Mouse (Mus musculus) forebrain, embryonic 14.5 days (tissue): ENCODE results near the gene Ano6. TPM values are rescaled to one million over a fixed set of nuclear protein-coding genes. Genes with fewer than 3 reads are reported as not detected.

Experiments used
- ATAC-seq: fragments of 200-750 bp; cut with Nextera tagmentation; 2 replicates; pipeline ENCODE4 v1.8.0; 2017; ENCODE audit warnings: mild to moderate bottlenecking, moderate library complexity
- DNase-seq: peaks from one replicate; pipeline ENCODE4 v3.0.0-alpha.2; 2015; ENCODE audit warnings: low spot score
- H3K27ac ChIP-seq: fragments of 300-500 bp; sonication (generic); 2 replicates; pipeline ENCODE4 v1.5.1; 2014; ENCODE audit warnings: low read depth, mild to moderate bottlenecking, control low read depth, low read length, moderate library complexity
- H3K27me3 ChIP-seq: fragments of 300-500 bp; sonication (generic); replicated peaks from 2 replicates; pipeline ENCODE4 v1.6.1; 2014; ENCODE audit warnings: low read length, control low read depth, mixed read lengths; ENCODE audit not compliant: control insufficient read depth, insufficient read depth
- H3K36me3 ChIP-seq: fragments of 300-500 bp; sonication (generic); 2 replicates; pipeline ENCODE4 v1.6.1; 2014; ENCODE audit warnings: low read length, control low read depth; ENCODE audit not compliant: control insufficient read depth, insufficient read depth
- H3K4me1 ChIP-seq: fragments of 300-500 bp; sonication (generic); 2 replicates; pipeline ENCODE4 v1.6.1; 2014; ENCODE audit warnings: antibody characterized with exemption, low read length, control low read depth; ENCODE audit not compliant: control insufficient read depth, insufficient read depth
- H3K4me2 ChIP-seq: fragments of 300-500 bp; sonication (generic); 2 replicates; pipeline ENCODE4 v1.6.1; 2014; ENCODE audit warnings: mild to moderate bottlenecking, control low read depth, low read length
- H3K4me3 ChIP-seq: fragments of 300-500 bp; sonication (generic); 2 replicates; pipeline ENCODE4 v1.5.1; 2014; ENCODE audit warnings: low read depth, low read length, control low read depth
- H3K9ac ChIP-seq: fragments of 300-500 bp; sonication (generic); 2 replicates; pipeline ENCODE4 v1.6.1; 2014; ENCODE audit warnings: mild to moderate bottlenecking, low read length, control low read depth, moderate library complexity
- H3K9me3 ChIP-seq: fragments of 300-500 bp; sonication (generic); replicated peaks from 2 replicates; pipeline ENCODE4 v1.6.1; 2016; ENCODE audit warnings: low read length, control low read depth, mixed read lengths; ENCODE audit not compliant: control insufficient read depth
- WGBS: fragments of 180-500 bp; shearing (Covaris S2); extraction: QIAGEN DNeasy Blood & Tissue Kit; methylation state at CpG from one replicate; pipeline ENCODE4 v1.1.7; 2014; 5-methylcytosine and 5-hydroxymethylcytosine counted together
- polyA plus RNA-seq: library from polyadenylated mRNA; unstranded; fragments of >200 nt; fragmentation: Nextera tagmentation; extraction: Ambion mirVana; gene quantifications from 2 replicates; pipeline ENCODE4 v1.2.1, GENCODE M21; 2014

Gene Ano6
- polyA plus RNA-seq, 1 experiment from 2014 or later = 14.6 TPM

GRCm38 (mm10) chr15:95751832-95752676 is 38.6 kb upstream of the Ano6 start:
- WGBS = 88% methylated on average over 8 of the region's 8 CpGs
- no peak for DNase-seq
- Histone ChIP-seq H3K27ac (no peak overlapping the region), H3K27me3 (no peaks in the 10 kb centered on the region), H3K4me3 (no peak overlapping the region), H3K4me2 (no peak overlapping the region), H3K4me1 (no peaks in the 10 kb centered on the region), H3K9ac (no peak overlapping the region), H3K9me3 (no peaks in the 10 kb centered on the region), H3K36me3 (no peaks in the 10 kb centered on the region)
- no peak for ATAC-seq

GRCm38 (mm10) chr15:95752677-95753019 is 38.0 kb upstream of the Ano6 start:
- Histone ChIP-seq H3K4me2 (no peak overlapping the region), H3K4me3 (no peak overlapping the region), H3K4me1 (no peaks in the 10 kb centered on the region), H3K27me3 (no peaks in the 10 kb centered on the region), H3K9ac (no peak overlapping the region), H3K27ac (no peak overlapping the region), H3K36me3 (no peaks in the 10 kb centered on the region), H3K9me3 (no peaks in the 10 kb centered on the region)
- ATAC-seq = no peak
- 91% methylated on average over 5 of the region's 5 CpGs for WGBS
- DNase-seq = no peak

GRCm38 (mm10) chr15:95753031-95753430 is 37.6 kb upstream of the Ano6 start:
- Histone ChIP-seq H3K4me2 (no peak overlapping the region), H3K36me3 (no peaks in the 10 kb centered on the region), H3K27ac (no peak overlapping the region), H3K9me3 (no peaks in the 10 kb centered on the region), H3K4me1 (no peaks in the 10 kb centered on the region), H3K27me3 (no peaks in the 10 kb centered on the region), H3K9ac (no peak overlapping the region), H3K4me3 (no peak overlapping the region)
- ATAC-seq (no peak), DNase-seq (no peak)
- 84% methylated on average over 4 of the region's 5 CpGs for WGBS

GRCm38 (mm10) chr15:95757169-95757568 is 33.5 kb upstream of the Ano6 start:
- Histone ChIP-seq H3K9me3 (no peaks in the 10 kb centered on the region), H3K4me1 (no peaks in the 10 kb centered on the region), H3K4me3 (no peak overlapping the region), H3K27ac (no peak overlapping the region), H3K36me3 (no peaks in the 10 kb centered on the region), H3K4me2 (no peak overlapping the region), H3K9ac (no peak overlapping the region), H3K27me3 (no peaks in the 10 kb centered on the region)
- DNase-seq (peak; percentile 75), ATAC-seq (0 out of 2 replicates have a peak, but pooled peaks have one; percentile 42)
- 52% methylated on average over 10 of the region's 10 CpGs for WGBS

- H3K4me2 ChIP-seq = no peak overlapping the region
- no peaks in the 10 kb centered on the region for H3K4me1 ChIP-seq
- 84% methylated on average over 5 of the region's 5 CpGs for WGBS
- H3K9me3 ChIP-seq = no peaks in the 10 kb centered on the region
- H3K36me3 ChIP-seq = no peaks in the 10 kb centered on the region
- H3K27ac ChIP-seq = no peak overlapping the region
- no peak overlapping the region for H3K9ac ChIP-seq
- DNase-seq (no peak), ATAC-seq (no peak)
- no peak overlapping the region for H3K4me3 ChIP-seq
- no peaks in the 10 kb centered on the region for H3K27me3 ChIP-seq
Observed at GRCm38 (mm10) chr15:95758069-95758468, 32.6 kb upstream of the Ano6 start.

GRCm38 (mm10) chr15:95758696-95759434 is 31.8 kb upstream of the Ano6 start:
- Histone ChIP-seq H3K4me3 (no peak overlapping the region), H3K36me3 (no peaks in the 10 kb centered on the region), H3K27me3 (no peaks in the 10 kb centered on the region), H3K27ac (no peak overlapping the region), H3K9me3 (no peaks in the 10 kb centered on the region), H3K4me2 (no peak overlapping the region), H3K9ac (no peak overlapping the region), H3K4me1 (no peaks in the 10 kb centered on the region)
- DNase-seq (no peak), ATAC-seq (no peak)
- 86% methylated on average over 12 of the region's 12 CpGs for WGBS

GRCm38 (mm10) chr15:95759857-95760256 is 30.8 kb upstream of the Ano6 start:
- H3K9me3 ChIP-seq = no peaks in the 10 kb centered on the region
- no peak for ATAC-seq

GRCm38 (mm10) chr15:95761420-95761819 is 29.2 kb upstream of the Ano6 start:
- Histone ChIP-seq H3K27ac (no peak overlapping the region), H3K36me3 (no peaks in the 10 kb centered on the region), H3K4me1 (no peaks in the 10 kb centered on the region), H3K27me3 (no peaks in the 10 kb centered on the region), H3K9ac (no peak overlapping the region), H3K4me2 (no peak overlapping the region), H3K9me3 (no peaks in the 10 kb centered on the region), H3K4me3 (no peak overlapping the region)
- WGBS = 66% methylated on average over 7 of the region's 7 CpGs
- no peak for ATAC-seq
- DNase-seq = no peak

More at GRCm38 (mm10) chr15:95759857-95760256, 30.8 kb upstream of the Ano6 start:
- Histone ChIP-seq H3K36me3 (no peaks in the 10 kb centered on the region), H3K9ac (no peak overlapping the region), H3K27me3 (no peaks in the 10 kb centered on the region), H3K4me3 (no peak overlapping the region), H3K4me1 (no peaks in the 10 kb centered on the region), H3K4me2 (no peak overlapping the region), H3K27ac (no peak overlapping the region)
- DNase-seq = no peak
- 74% methylated on average over 6 of the region's 6 CpGs for WGBS
